Mouse (Mus musculus): ENCODE results near the gene Ecm1.

DNA sequence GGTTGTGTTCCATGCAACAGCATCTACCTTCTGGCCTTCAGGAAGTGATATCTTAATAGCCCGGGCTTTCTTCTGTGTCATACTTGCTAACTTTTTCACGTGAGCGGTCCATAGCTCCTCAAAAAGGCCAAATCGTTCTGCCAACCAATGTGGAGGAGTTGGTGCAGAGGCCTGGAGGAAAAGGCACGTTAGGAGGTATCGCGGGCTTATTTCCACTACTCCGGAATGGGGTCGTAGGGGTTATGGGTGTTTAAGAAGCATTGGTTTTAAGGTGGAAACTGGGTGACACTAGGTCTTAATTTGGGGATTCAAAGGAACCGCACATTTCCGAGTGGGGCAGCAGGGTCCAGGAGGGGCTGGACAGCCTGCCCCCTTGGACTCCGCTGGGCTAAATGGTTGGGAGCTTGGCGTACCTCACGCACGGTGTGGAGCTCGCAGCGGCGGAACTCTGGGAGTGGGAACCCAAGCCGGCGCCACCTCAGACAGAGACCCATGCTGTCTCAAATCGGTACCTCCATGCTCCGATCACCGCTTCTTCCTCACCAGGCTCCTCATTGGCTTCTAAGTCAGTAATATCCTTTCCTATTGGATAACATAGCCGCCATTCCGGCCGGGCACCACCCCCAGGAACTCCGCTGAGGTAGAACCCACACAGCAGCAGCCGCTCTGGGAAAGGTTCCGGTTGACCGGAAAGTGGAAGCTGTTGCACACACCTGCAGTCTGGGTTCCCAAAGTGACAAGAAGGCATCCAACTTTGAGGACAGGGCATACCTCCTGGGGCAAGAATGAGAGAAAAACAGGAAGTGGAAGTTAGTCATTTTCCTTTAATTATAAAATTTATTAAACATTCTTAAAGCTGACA lies 15.2 kb upstream of the Ecm1 start:
- TF ChIP-seq CTCF (IDR thresholded peaks at IDR 0.05; ENCODE audit: low read depth) = no peak
- peak; percentile 60; the same call in 1 of the 2 replicates for TF ChIP-seq EP300 (IDR thresholded peaks at IDR 0.05; ENCODE audit: low read depth)

All from heart, postnatal 0 days (tissue).